Mouse (Mus musculus) midbrain, embryonic 15.5 days (tissue): ENCODE measurements at regions not wholly inside any gene's neighbourhood (a gene's known extent, or its start where the extent isn't known, plus 50 kb on each side); places are given as distances from the start of the nearest gene placed in this dataset.
"Not testable (repeated sequence)": the region's sequence is repeated elsewhere in the genome, so short reads cannot be mapped to it uniquely, and the experiment has no call there.

ENCODE experiments used
- ATAC-seq: fragments of 200-750 bp; cut with Nextera tagmentation; replicated peaks from 2 replicates; pipeline ENCODE4 v1.8.0; 2017; ENCODE audit warnings: moderate TSS enrichment
- H3K27ac ChIP-seq: fragments of 300-500 bp; sonication (generic); 2 replicates; pipeline ENCODE4 v1.5.1; 2015; ENCODE audit warnings: mild to moderate bottlenecking, inconsistent platforms
- H3K27me3 ChIP-seq: fragments of 300-500 bp; sonication (generic); replicated peaks from 2 replicates; pipeline ENCODE4 v1.6.1; 2015; ENCODE audit warnings: inconsistent platforms
- H3K36me3 ChIP-seq: fragments of 300-500 bp; sonication (generic); replicated peaks from 2 replicates; pipeline ENCODE4 v1.6.1; 2015; ENCODE audit warnings: inconsistent platforms
- H3K4me1 ChIP-seq: fragments of 300-500 bp; sonication (generic); 2 replicates; pipeline ENCODE4 v1.6.1; 2015; ENCODE audit warnings: inconsistent platforms
- H3K4me2 ChIP-seq: fragments of 300-500 bp; sonication (generic); 2 replicates; pipeline ENCODE4 v1.6.1; 2015; ENCODE audit warnings: inconsistent platforms, mild to moderate bottlenecking, moderate library complexity
- H3K4me3 ChIP-seq: fragments of 300-500 bp; sonication (generic); 2 replicates; pipeline ENCODE4 v1.5.1; 2015; ENCODE audit warnings: mild to moderate bottlenecking, inconsistent platforms
- H3K9ac ChIP-seq: fragments of 300-500 bp; sonication (generic); 2 replicates; pipeline ENCODE4 v1.6.1; 2015; ENCODE audit warnings: mild to moderate bottlenecking, inconsistent platforms
- H3K9me3 ChIP-seq: fragments of 300-500 bp; sonication (generic); 2 replicates; pipeline ENCODE4 v1.6.1; 2016; ENCODE audit warnings: inconsistent platforms
- WGBS: fragments of 180-500 bp; shearing (Covaris S2); methylation state at CpG from one replicate; pipeline ENCODE4 v1.1.7; 2015; ENCODE audit warnings: mixed read lengths; 5-methylcytosine and 5-hydroxymethylcytosine counted together

- H3K27me3 ChIP-seq, H3K36me3 ChIP-seq, ATAC-seq, H3K27ac ChIP-seq, H3K4me3 ChIP-seq, H3K9ac ChIP-seq, H3K4me1 ChIP-seq, H3K9me3 ChIP-seq, H3K4me2 ChIP-seq: not testable (repeated sequence)
- 91% methylated on average over 13 of the region's 14 CpGs for WGBS
Observed at GRCm38 (mm10) chr11:41090391-41090900, 335.3 kb upstream of the Ccng1 start.

- H3K9me3 ChIP-seq, result no peaks in the 10 kb centered on the region
- 79% methylated on average over 3 of the region's 3 CpGs for WGBS
- ATAC-seq, result no peak
- H3K27ac ChIP-seq, result no peak overlapping the region
- no peak overlapping the region for H3K4me2 ChIP-seq
- no peaks in the 10 kb centered on the region for H3K27me3 ChIP-seq
- no peak overlapping the region for H3K9ac ChIP-seq
- H3K4me3 ChIP-seq, result no peak overlapping the region
- no peaks in the 10 kb centered on the region for H3K36me3 ChIP-seq
- H3K4me1 ChIP-seq, result no peaks in the 10 kb centered on the region
Observed at GRCm38 (mm10) chr11:41063570-41063969, 308.5 kb upstream of the Ccng1 start.

GRCm38 (mm10) chr11:41057796-41058195, 302.7 kb upstream of the Ccng1 start:
- Histone ChIP-seq H3K4me2 (no peak overlapping the region), H3K27me3 (no peaks in the 10 kb centered on the region), H3K36me3 (no peaks in the 10 kb centered on the region), H3K9ac (no peak overlapping the region), H3K9me3 (no peaks in the 10 kb centered on the region), H3K4me1 (no peaks in the 10 kb centered on the region), H3K4me3 (no peak overlapping the region), H3K27ac (no peak overlapping the region)
- 81% methylated on average over 3 of the region's 3 CpGs for WGBS
- no peak for ATAC-seq

GRCm38 (mm10) chr11:41030018-41030417, 274.9 kb upstream of the Ccng1 start:
- H3K27me3 ChIP-seq, result no peaks in the 10 kb centered on the region
- no peak overlapping the region for H3K27ac ChIP-seq
- H3K36me3 ChIP-seq, result no peaks in the 10 kb centered on the region
- H3K4me1 ChIP-seq, result no peaks in the 10 kb centered on the region
- H3K9ac ChIP-seq, result no peak overlapping the region
- no peak overlapping the region for H3K4me2 ChIP-seq
- no peak overlapping the region for H3K4me3 ChIP-seq
- WGBS, result 92% methylated on average over 2 of the region's 2 CpGs
- H3K9me3 ChIP-seq, result no peaks in the 10 kb centered on the region
- no peak for ATAC-seq

GRCm38 (mm10) chr11:41010096-41010495, 255.0 kb upstream of the Ccng1 start:
- Histone ChIP-seq H3K4me2 (no peak overlapping the region), H3K27ac (no peak overlapping the region), H3K4me3 (no peak overlapping the region), H3K9ac (no peak overlapping the region), H3K4me1 (no peaks in the 10 kb centered on the region), H3K36me3 (no peaks in the 10 kb centered on the region), H3K27me3 (no peaks in the 10 kb centered on the region), H3K9me3 (no peaks in the 10 kb centered on the region)
- ATAC-seq, result no peak
- WGBS, result 58% methylated on average over 3 of the region's 3 CpGs

- 83% methylated on average over 2 of the region's 2 CpGs for WGBS
- no peak for ATAC-seq
- no peaks in the 10 kb centered on the region for H3K4me1 ChIP-seq
- H3K4me2 ChIP-seq, result no peak overlapping the region
- no peak overlapping the region for H3K27ac ChIP-seq
- no peak overlapping the region for H3K4me3 ChIP-seq
- no peak overlapping the region for H3K9ac ChIP-seq
- H3K27me3 ChIP-seq, result no peaks in the 10 kb centered on the region
- no peaks in the 10 kb centered on the region for H3K9me3 ChIP-seq
- no peaks in the 10 kb centered on the region for H3K36me3 ChIP-seq
Observed at GRCm38 (mm10) chr11:40972806-40973205, 217.7 kb upstream of the Ccng1 start.

- WGBS, result under 1% methylated on average over 12 of the region's 12 CpGs
- Histone ChIP-seq H3K4me1 (no peaks in the 10 kb centered on the region), H3K27me3 (no peaks in the 10 kb centered on the region), H3K4me2 (peak overlapping the region; percentile 41), H3K27ac (0 out of 2 replicates have a peak overlapping the region, but pooled peaks have one; percentile 0), H3K4me3 (peak overlapping the region; percentile 25), H3K9ac (no peak overlapping the region), H3K36me3 (no peaks in the 10 kb centered on the region), H3K9me3 (no peaks in the 10 kb centered on the region)
- peak; percentile 82 for ATAC-seq
Observed at GRCm38 (mm10) chr11:40927168-40927567, 172.1 kb upstream of the Ccng1 start.

GRCm38 (mm10) chr11:40891485-40891884, 136.4 kb upstream of the Ccng1 start:
- no peak for ATAC-seq
- H3K27me3 ChIP-seq, result no peaks in the 10 kb centered on the region
- no peaks in the 10 kb centered on the region for H3K4me1 ChIP-seq
- no peaks in the 10 kb centered on the region for H3K36me3 ChIP-seq
- no peak overlapping the region for H3K4me3 ChIP-seq
- H3K27ac ChIP-seq, result no peak overlapping the region
- no peak overlapping the region for H3K4me2 ChIP-seq
- WGBS, result 92% methylated on average over 1 of the region's 1 CpGs
- no peak overlapping the region for H3K9ac ChIP-seq
- no peaks in the 10 kb centered on the region for H3K9me3 ChIP-seq

- H3K4me3 ChIP-seq, result no peak overlapping the region
- peaks cover 9% of the 10 kb centered on the region; the same call in 1 of the 2 replicates for H3K4me1 ChIP-seq
- no peak overlapping the region for H3K9ac ChIP-seq
- peak; percentile 94 for ATAC-seq
- H3K27ac ChIP-seq, result peak overlapping the region; percentile 60
- WGBS, result 21% methylated on average over 5 of the region's 5 CpGs
- no peaks in the 10 kb centered on the region for H3K36me3 ChIP-seq
- no peaks in the 10 kb centered on the region for H3K27me3 ChIP-seq
- H3K9me3 ChIP-seq, result no peaks in the 10 kb centered on the region
- no peak overlapping the region for H3K4me2 ChIP-seq
Observed at GRCm38 (mm10) chr11:40884509-40884908, 129.4 kb upstream of the Ccng1 start.

- Histone ChIP-seq H3K4me1 (peaks cover 4% of the 10 kb centered on the region; the same call in 1 of the 2 replicates), H3K9me3 (no peaks in the 10 kb centered on the region), H3K27ac (no peak overlapping the region), H3K4me3 (no peak overlapping the region), H3K9ac (no peak overlapping the region), H3K27me3 (no peaks in the 10 kb centered on the region), H3K4me2 (no peak overlapping the region), H3K36me3 (no peaks in the 10 kb centered on the region)
- ATAC-seq, result no peak
- WGBS, result 91% methylated on average over 5 of the region's 5 CpGs
Observed at GRCm38 (mm10) chr11:40879589-40879988, 124.5 kb upstream of the Ccng1 start.

- no peaks in the 10 kb centered on the region for H3K36me3 ChIP-seq
- no peak overlapping the region for H3K9ac ChIP-seq
- no peak for ATAC-seq
- H3K27me3 ChIP-seq, result no peaks in the 10 kb centered on the region
- no peak overlapping the region for H3K4me2 ChIP-seq
- no peak overlapping the region for H3K27ac ChIP-seq
- 88% methylated on average over 2 of the region's 2 CpGs for WGBS
- no peaks in the 10 kb centered on the region for H3K4me1 ChIP-seq
- no peak overlapping the region for H3K4me3 ChIP-seq
- H3K9me3 ChIP-seq, result no peaks in the 10 kb centered on the region
Observed at GRCm38 (mm10) chr11:40873002-40873401, 117.9 kb upstream of the Ccng1 start.

GRCm38 (mm10) chr11:40865694-40866093, 110.6 kb upstream of the Ccng1 start:
- Histone ChIP-seq H3K9ac (no peak overlapping the region), H3K4me3 (no peak overlapping the region), H3K27ac (no peak overlapping the region), H3K4me2 (no peak overlapping the region), H3K4me1 (no peaks in the 10 kb centered on the region), H3K27me3 (no peaks in the 10 kb centered on the region), H3K9me3 (no peaks in the 10 kb centered on the region), H3K36me3 (no peaks in the 10 kb centered on the region)
- ATAC-seq, result 0 out of 2 replicates have a peak, but pooled peaks have one; percentile 58
- WGBS, result 31% methylated on average over 2 of the region's 2 CpGs

- H3K4me2 ChIP-seq, result no peak overlapping the region
- no peaks in the 10 kb centered on the region for H3K9me3 ChIP-seq
- no peak overlapping the region for H3K4me3 ChIP-seq
- H3K36me3 ChIP-seq, result no peaks in the 10 kb centered on the region
- H3K27me3 ChIP-seq, result no peaks in the 10 kb centered on the region
- H3K9ac ChIP-seq, result no peak overlapping the region
- ATAC-seq, result no peak
- no peaks in the 10 kb centered on the region for H3K4me1 ChIP-seq
- H3K27ac ChIP-seq, result no peak overlapping the region
- 90% methylated on average over 1 of the region's 1 CpGs for WGBS
Observed at GRCm38 (mm10) chr11:40851361-40851760, 96.2 kb upstream of the Ccng1 start.
